Mouse (Mus musculus) embryonic stem cell, embryonic (primary cell): ENCODE data around the gene Patj.

Experiments
- CTCF ChIA-PET, 4 experiments: fragments of 300-600 bp in 2 of 4; fragments of 350-600 bp in 2 of 4; sonication (Branson Sonifier 250); formaldehyde crosslinking; loops; one replicate each; lab custom pipeline; 2022; ENCODE audit warnings: inconsistent platforms in 2 of 4; lab: Charles Lee
- POLR2A ChIA-PET, 4 experiments: fragments of 300-600 bp in 2 of 4; fragments of 350-600 bp in 2 of 4; sonication (Branson Sonifier 250); formaldehyde crosslinking; loops; one replicate each; lab custom pipeline; 2022; ENCODE audit warnings: antibody characterized with exemption in 4 of 4, inconsistent platforms in 1 of 4; lab: Charles Lee

Patj gene

DNA sequence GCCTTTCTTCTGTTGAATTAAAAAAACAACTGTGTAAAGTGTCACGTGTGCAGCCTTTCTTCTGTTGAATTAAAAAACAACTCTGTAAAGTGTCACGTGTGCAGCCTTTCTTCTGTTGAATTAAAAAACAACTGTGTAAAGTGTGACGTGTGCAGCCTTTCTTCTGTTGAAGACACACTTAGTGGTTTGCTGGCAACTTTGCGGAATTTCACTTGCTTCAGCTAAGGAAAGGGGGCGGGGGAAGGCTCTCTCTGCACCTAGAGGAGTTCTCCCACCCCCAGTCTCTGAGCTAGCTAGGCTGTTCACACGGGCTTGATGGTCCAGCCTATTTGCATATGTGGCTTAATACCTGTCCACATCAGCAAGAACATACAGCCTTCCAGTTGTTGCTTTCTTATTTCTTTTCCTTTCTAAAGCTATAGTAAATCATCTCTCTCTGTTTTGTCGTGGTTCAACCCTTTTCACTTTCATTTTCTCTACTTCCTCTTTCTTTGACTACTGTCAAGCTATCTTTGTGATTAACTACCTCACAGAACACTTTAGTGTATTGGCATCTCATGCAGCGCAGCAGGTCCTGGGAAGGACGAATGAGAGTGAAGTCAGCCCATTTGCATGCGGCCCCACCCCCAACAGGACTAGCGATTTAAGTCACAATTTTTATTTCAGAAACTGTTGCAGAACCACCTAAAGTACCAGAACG lies 41.2 kb downstream of the Patj start:
- POLR2A ChIA-PET: no interaction called here
- CTCF ChIA-PET: no interaction called here

- CTCF ChIA-PET: interaction anchor here in 1 of 4 experiments (0.5 kb wide), 1 partner anchor 250 kb away, joined by 4 read pairs; no protein-coding TSS in a partner anchor
- POLR2A ChIA-PET: no interaction called here
Observed at GRCm38 (mm10) chr4:98439261-98440005, 43.8 kb downstream of the Patj start.

DNA sequence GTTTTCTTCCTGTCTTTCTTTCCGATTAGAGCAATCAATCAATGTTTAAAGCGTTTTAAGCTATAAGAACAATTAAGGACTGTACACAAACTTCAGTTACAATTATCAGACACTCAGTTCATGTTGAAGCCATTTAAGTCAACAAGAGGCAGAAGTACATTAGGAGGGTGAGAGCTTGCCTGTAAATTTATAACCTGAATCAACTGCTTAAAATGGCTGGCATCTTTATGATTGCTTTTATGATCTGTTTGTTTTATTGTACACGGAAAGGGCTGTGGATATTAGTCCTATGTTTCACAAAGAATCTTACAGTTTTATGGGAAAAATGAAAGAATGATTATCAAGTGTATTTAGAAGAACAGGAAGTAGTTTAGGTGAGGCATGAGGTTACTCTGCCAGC lies 45.7 kb downstream of the Patj start:
- POLR2A ChIA-PET: interaction anchor here in 1 of 4 experiments (0.6 kb wide), 1 partner anchor 652 kb away, joined by 3 read pairs; no protein-coding TSS in a partner anchor
- CTCF ChIA-PET: no interaction called here

- CTCF ChIA-PET: interaction anchor here in 3 of 4 experiments (0.6 to 1.3 kb wide), 9 partner anchors 24 to 444 kb away, joined by 3 to 7 read pairs (median 4); partner anchors contain the start of gene Tm2d1 (in 1 of the 3)
- POLR2A ChIA-PET: no interaction called here
Observed at GRCm38 (mm10) chr4:98444437-98445139, 49.0 kb downstream of the Patj start.

GRCm38 (mm10) chr4:98449564-98450263 lies 54.1 kb downstream of the Patj start:
- ChIA-PET CTCF (interaction anchor here in 1 of 4 experiments (0.6 kb wide), 1 partner anchor 118 kb away, joined by 3 read pairs; no protein-coding TSS in a partner anchor), POLR2A (no interaction called here)

GRCm38 (mm10) chr4:98450308-98450707 lies 54.7 kb downstream of the Patj start:
- POLR2A ChIA-PET: no interaction called here
- CTCF ChIA-PET: interaction anchor here in 1 of 4 experiments (0.6 kb wide), 1 partner anchor 35 kb away, joined by 6 read pairs; no protein-coding TSS in a partner anchor

DNA sequence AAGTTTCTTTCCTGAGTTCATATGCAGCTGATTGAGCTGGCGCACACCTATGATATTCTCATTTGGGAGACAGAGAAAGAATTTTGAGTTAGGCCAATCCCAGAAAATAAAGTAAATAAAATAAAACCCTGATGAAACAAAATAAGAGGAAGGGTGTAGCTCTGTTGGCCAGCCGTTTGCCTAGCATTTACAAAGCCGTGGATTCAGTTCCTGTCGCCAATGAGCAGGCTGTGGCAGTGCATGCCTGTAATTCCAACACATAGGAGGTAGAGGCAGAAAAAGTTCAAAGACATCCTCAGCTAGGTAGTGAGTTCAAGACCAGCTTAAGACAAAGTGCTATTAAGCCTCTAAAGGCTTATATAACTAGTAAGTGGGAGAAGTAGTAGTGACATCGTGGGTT lies 55.2 kb downstream of the Patj start:
- ChIA-PET CTCF (interaction anchor here in 1 of 4 experiments (0.6 kb wide), 1 partner anchor 36 kb away, joined by 6 read pairs; no protein-coding TSS in a partner anchor), POLR2A (no interaction called here)

- CTCF ChIA-PET: no interaction called here
- POLR2A ChIA-PET: no interaction called here
Observed at GRCm38 (mm10) chr4:98451259-98451658, 55.7 kb downstream of the Patj start.

- ChIA-PET CTCF (no interaction called here), POLR2A (no interaction called here)
Observed at GRCm38 (mm10) chr4:98452725-98453124, 57.1 kb downstream of the Patj start.

GRCm38 (mm10) chr4:98453231-98453630 lies 57.6 kb downstream of the Patj start:
- CTCF ChIA-PET: no interaction called here
- POLR2A ChIA-PET: no interaction called here

GRCm38 (mm10) chr4:98455352-98455751 lies 59.8 kb downstream of the Patj start:
- POLR2A ChIA-PET: interaction anchor here in 2 of 4 experiments (0.8 to 1.0 kb wide), 2 partner anchors 9 to 205 kb away, joined by 3 read pairs; no protein-coding TSS in a partner anchor

DNA sequence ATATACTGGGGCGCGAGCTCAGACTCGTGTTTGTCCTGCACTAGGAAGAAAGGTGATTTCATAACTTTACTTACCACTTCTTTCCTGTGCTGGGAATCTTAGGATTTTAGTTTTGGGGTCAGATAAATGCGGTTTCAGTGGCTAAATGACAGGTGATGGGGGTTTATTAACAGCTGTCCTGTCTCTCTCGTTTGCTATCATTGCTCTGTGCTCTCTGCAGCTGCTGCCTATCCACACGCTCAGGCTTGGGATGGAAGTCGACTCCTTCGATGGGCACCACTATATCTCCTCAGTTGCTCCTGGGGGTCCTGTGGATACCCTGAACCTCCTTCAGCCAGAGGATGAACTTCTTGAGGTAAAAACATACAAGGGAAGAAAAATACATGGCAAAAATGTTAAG lies 60.3 kb downstream of the Patj start:
- CTCF ChIA-PET: no interaction called here
- POLR2A ChIA-PET: interaction anchor here in 2 of 4 experiments (0.8 to 1.0 kb wide), 2 partner anchors 9 to 205 kb away, joined by 3 read pairs; no protein-coding TSS in a partner anchor

More at GRCm38 (mm10) chr4:98455352-98455751, 59.8 kb downstream of the Patj start:
- CTCF ChIA-PET: no interaction called here

- POLR2A ChIA-PET: interaction anchor here in 1 of 4 experiments (1.0 to 1.2 kb wide), 2 partner anchors 9 to 45 kb away, joined by 3 read pairs; no protein-coding TSS in a partner anchor
- CTCF ChIA-PET: interaction anchor here in 1 of 4 experiments (0.6 kb wide), 1 partner anchor 59 kb away, joined by 6 read pairs; no protein-coding TSS in a partner anchor
Observed at GRCm38 (mm10) chr4:98461804-98462341, 66.3 kb downstream of the Patj start.

GRCm38 (mm10) chr4:98465476-98465875 lies 69.9 kb downstream of the Patj start:
- POLR2A ChIA-PET: interaction anchor here in 1 of 4 experiments (0.9 kb wide), 1 partner anchor 10 kb away, joined by 3 read pairs; no protein-coding TSS in a partner anchor
- CTCF ChIA-PET: no interaction called here

DNA sequence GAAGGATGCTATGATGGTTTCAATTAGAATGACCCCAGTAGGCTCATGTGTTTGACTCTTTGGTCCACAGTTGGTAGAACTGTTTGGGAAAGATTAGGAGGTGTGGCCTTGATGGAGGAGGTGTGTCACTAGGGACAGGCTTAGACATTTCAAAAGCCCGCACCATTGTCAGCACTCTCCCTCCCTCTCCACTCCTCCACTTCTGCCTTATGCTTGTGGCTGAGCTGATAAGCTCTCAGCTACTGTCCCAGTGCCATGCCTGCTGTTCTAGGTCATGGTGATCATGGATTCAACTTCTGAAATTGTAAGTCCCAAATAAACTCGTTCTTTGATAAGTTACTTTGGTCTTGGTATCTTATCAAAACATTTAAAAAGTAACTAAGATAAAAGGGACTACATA lies 70.3 kb downstream of the Patj start:
- POLR2A ChIA-PET: no interaction called here
- CTCF ChIA-PET: no interaction called here

- POLR2A ChIA-PET: interaction anchor here in 1 of 4 experiments (1.3 kb wide), 1 partner anchor 9 kb away, joined by 3 read pairs; no protein-coding TSS in a partner anchor
- CTCF ChIA-PET: no interaction called here
Observed at GRCm38 (mm10) chr4:98471376-98471775, 75.8 kb downstream of the Patj start.

GRCm38 (mm10) chr4:98473491-98473890 lies 77.9 kb downstream of the Patj start:
- CTCF ChIA-PET: no interaction called here
- POLR2A ChIA-PET: no interaction called here

- POLR2A ChIA-PET: interaction anchor here in 1 of 4 experiments (0.6 to 1.2 kb wide), 2 partner anchors 18 to 1897 kb away, joined by 3 read pairs; no protein-coding TSS in a partner anchor
- CTCF ChIA-PET: interaction anchor here in 1 of 4 experiments (1.2 kb wide), 1 partner anchor 224 kb away, joined by 3 read pairs; no protein-coding TSS in a partner anchor
Observed at GRCm38 (mm10) chr4:98478005-98478404, 82.4 kb downstream of the Patj start.
